Mouse (Mus musculus) midbrain, embryonic 16.5 days (tissue): Measurements from ENCODE around the gene Supt5. TPM values are rescaled to one million over a fixed set of nuclear protein-coding genes. Genes with fewer than 3 reads are reported as not detected.

Experiments used
- ATAC-seq: fragments of 200-750 bp; cut with Nextera tagmentation; 2 replicates; pipeline ENCODE4 v1.8.0; 2017; ENCODE audit warnings: moderate TSS enrichment
- H3K27ac ChIP-seq: fragments of 300-500 bp; sonication (generic); 2 replicates; pipeline ENCODE4 v1.5.1; 2014; ENCODE audit warnings: mild to moderate bottlenecking, low read length, mixed read lengths
- H3K27me3 ChIP-seq: fragments of 300-500 bp; sonication (generic); 2 replicates; pipeline ENCODE4 v1.6.1; 2014; ENCODE audit warnings: low read depth, low read length, mixed read lengths; ENCODE audit not compliant: control insufficient read depth, insufficient read depth
- H3K36me3 ChIP-seq: fragments of 300-500 bp; sonication (generic); 2 replicates; pipeline ENCODE4 v1.6.1; 2014; ENCODE audit warnings: mild to moderate bottlenecking, low read length, moderate library complexity, mixed read lengths; ENCODE audit not compliant: control insufficient read depth, insufficient read depth
- H3K4me1 ChIP-seq: fragments of 300-500 bp; sonication (generic); 2 replicates; pipeline ENCODE4 v1.6.1; 2014; ENCODE audit warnings: mild to moderate bottlenecking, low read length, mixed read lengths; ENCODE audit not compliant: control insufficient read depth, insufficient read depth
- H3K4me2 ChIP-seq: fragments of 300-500 bp; sonication (generic); 2 replicates; pipeline ENCODE4 v1.6.1; 2014; ENCODE audit warnings: mild to moderate bottlenecking, low read length, mixed read lengths
- H3K4me3 ChIP-seq: fragments of 300-500 bp; sonication (generic); 2 replicates; pipeline ENCODE4 v1.5.1; 2014; ENCODE audit warnings: low read depth, mild to moderate bottlenecking, low read length, moderate library complexity, mixed read lengths
- H3K9ac ChIP-seq: fragments of 300-500 bp; sonication (generic); 2 replicates; pipeline ENCODE4 v1.6.1; 2014; ENCODE audit warnings: low read depth, low read length, mixed read lengths
- H3K9me3 ChIP-seq: fragments of 300-500 bp; sonication (generic); replicated peaks from 2 replicates; pipeline ENCODE4 v1.6.1; 2014; ENCODE audit warnings: mild to moderate bottlenecking, low read length, mixed read lengths; ENCODE audit not compliant: control insufficient read depth, poor library complexity, severe bottlenecking
- WGBS: fragments of 180-500 bp; shearing (Covaris S2); extraction: QIAGEN DNeasy Blood & Tissue Kit; methylation state at CpG from one replicate; pipeline ENCODE4 v1.1.7; 2014; 5-methylcytosine and 5-hydroxymethylcytosine counted together
- polyA plus RNA-seq: library from polyadenylated mRNA; unstranded; fragments of >200 nt; fragmentation: Nextera tagmentation; extraction: Ambion mirVana; gene quantifications from 2 replicates; pipeline ENCODE4 v1.2.1, GENCODE M21; 2015

The Supt5 gene
- polyA plus RNA-seq, 1 experiment from 2014 or later: 111 TPM

DNA sequence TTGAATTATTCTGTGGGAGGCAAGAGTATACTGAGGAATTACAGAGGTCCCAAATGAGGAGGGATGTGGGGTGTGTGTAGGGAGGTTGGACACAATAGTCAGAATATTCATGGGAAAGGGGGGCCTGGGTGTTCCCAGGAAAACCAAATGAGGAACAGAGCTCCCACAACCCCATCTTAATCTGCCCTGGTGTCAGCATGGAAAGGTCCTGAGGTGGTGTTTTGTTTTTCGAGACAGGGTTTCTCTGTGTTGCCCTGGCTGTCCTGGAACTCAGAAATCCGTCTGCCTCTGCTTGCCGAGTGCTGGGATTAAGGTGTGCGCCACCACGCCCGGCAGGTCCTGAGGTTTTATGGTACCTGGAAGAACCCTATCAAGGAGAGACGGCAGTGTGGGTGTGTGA lies 19.9 kb upstream of the Supt5 start:
- 42% methylated on average over 7 of the region's 7 CpGs for WGBS
- H3K27ac ChIP-seq: peak overlapping the region; percentile 25; the same call in 1 of the 2 replicates
- no peak overlapping the region for H3K4me2 ChIP-seq
- H3K4me1 ChIP-seq: peaks cover 6% of the 10 kb centered on the region; the same call in 1 of the 2 replicates
- H3K36me3 ChIP-seq: peaks cover 6% of the 10 kb centered on the region; the same call in 1 of the 2 replicates
- H3K4me3 ChIP-seq: no peak overlapping the region
- no peak overlapping the region for H3K9ac ChIP-seq
- no peaks in the 10 kb centered on the region for H3K27me3 ChIP-seq
- no peak for ATAC-seq
- no peaks in the 10 kb centered on the region for H3K9me3 ChIP-seq

DNA sequence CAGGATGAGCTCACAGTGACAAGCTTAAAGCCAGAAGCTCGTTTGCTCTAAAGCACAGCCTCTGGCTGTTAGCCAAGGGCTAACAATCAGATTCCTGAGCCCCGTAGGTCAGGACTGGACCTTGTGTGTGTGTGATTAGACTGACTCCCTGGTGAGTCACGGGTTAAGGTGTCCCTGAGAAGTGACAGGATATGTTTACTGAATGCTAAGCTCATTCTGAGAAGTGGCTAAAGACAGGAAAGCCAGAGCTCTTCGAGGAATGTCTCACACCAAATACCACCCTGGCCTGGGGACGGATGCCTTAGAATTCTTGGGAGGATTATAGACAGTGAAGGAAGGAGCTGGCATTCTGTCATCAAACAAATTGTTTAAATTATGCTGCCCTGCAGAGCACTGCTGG lies 19.4 kb upstream of the Supt5 start:
- Histone ChIP-seq H3K27me3 (no peaks in the 10 kb centered on the region), H3K4me3 (no peak overlapping the region), H3K9me3 (no peaks in the 10 kb centered on the region), H3K9ac (no peak overlapping the region), H3K36me3 (peaks cover 6% of the 10 kb centered on the region; the same call in 1 of the 2 replicates), H3K4me2 (no peak overlapping the region), H3K27ac (peak overlapping the region; percentile 25; the same call in 1 of the 2 replicates), H3K4me1 (peaks cover 6% of the 10 kb centered on the region; the same call in 1 of the 2 replicates)
- ATAC-seq: no peak
- 0% methylated on average over 5 of the region's 5 CpGs for WGBS

- ATAC-seq: no peak
- WGBS: 0% methylated on average over 5 of the region's 5 CpGs
Measured at GRCm38 (mm10) chr7:28356981-28357380, 18.4 kb upstream of the Supt5 start.

DNA sequence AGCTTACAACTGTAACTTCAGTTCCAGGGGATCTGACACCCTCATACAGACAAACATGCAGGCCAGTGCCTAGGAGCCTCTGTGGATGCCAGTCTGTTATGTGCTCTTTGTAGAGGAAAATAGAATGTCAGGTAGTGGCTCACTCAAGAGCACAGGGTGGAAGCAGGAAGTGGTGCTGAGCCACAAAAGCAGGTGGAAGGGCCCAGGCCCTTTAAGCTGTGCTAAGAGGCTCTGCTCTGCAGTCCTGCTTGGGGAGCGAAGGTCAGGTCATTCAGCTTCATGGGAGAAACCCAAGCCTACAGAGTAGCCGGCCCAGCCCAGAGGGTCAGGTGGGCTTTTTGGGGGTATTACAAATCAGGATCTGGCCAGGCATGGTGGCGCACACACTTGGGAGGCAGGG lies 16.7 kb upstream of the Supt5 start:
- H3K4me1 ChIP-seq: peaks cover 17% of the 10 kb centered on the region
- no peak overlapping the region for H3K4me2 ChIP-seq
- peaks cover 6% of the 10 kb centered on the region; the same call in 1 of the 2 replicates for H3K36me3 ChIP-seq
- H3K27me3 ChIP-seq: no peaks in the 10 kb centered on the region
- H3K27ac ChIP-seq: no peak overlapping the region
- H3K9ac ChIP-seq: no peak overlapping the region
- H3K4me3 ChIP-seq: no peak overlapping the region
- WGBS: 94% methylated on average over 3 of the region's 3 CpGs
- ATAC-seq: no peak
- no peaks in the 10 kb centered on the region for H3K9me3 ChIP-seq

More at GRCm38 (mm10) chr7:28356981-28357380, 18.4 kb upstream of the Supt5 start:
- H3K36me3 ChIP-seq: peaks cover 6% of the 10 kb centered on the region; the same call in 1 of the 2 replicates
- H3K9me3 ChIP-seq: no peaks in the 10 kb centered on the region
- no peak overlapping the region for H3K9ac ChIP-seq
- H3K27me3 ChIP-seq: no peaks in the 10 kb centered on the region
- no peak overlapping the region for H3K4me3 ChIP-seq
- peaks cover 9% of the 10 kb centered on the region for H3K4me1 ChIP-seq
- peak overlapping the region; percentile 24; the same call in 1 of the 2 replicates for H3K27ac ChIP-seq
- no peak overlapping the region for H3K4me2 ChIP-seq

GRCm38 (mm10) chr7:28354596-28354995 lies 16.1 kb upstream of the Supt5 start:
- 89% methylated on average over 3 of the region's 3 CpGs for WGBS
- no peak for ATAC-seq
- H3K36me3 ChIP-seq: peaks cover 6% of the 10 kb centered on the region; the same call in 1 of the 2 replicates
- H3K27ac ChIP-seq: no peak overlapping the region
- H3K9ac ChIP-seq: no peak overlapping the region
- H3K9me3 ChIP-seq: no peaks in the 10 kb centered on the region
- H3K4me1 ChIP-seq: peaks cover 23% of the 10 kb centered on the region
- H3K27me3 ChIP-seq: no peaks in the 10 kb centered on the region
- H3K4me2 ChIP-seq: no peak overlapping the region
- no peak overlapping the region for H3K4me3 ChIP-seq

GRCm38 (mm10) chr7:28354113-28354581 lies 15.6 kb upstream of the Supt5 start:
- ATAC-seq: no peak
- Histone ChIP-seq H3K4me2 (no peak overlapping the region), H3K36me3 (peaks cover 6% of the 10 kb centered on the region; the same call in 1 of the 2 replicates), H3K9me3 (no peaks in the 10 kb centered on the region), H3K4me3 (no peak overlapping the region), H3K9ac (no peak overlapping the region), H3K4me1 (peaks cover 24% of the 10 kb centered on the region), H3K27ac (no peak overlapping the region), H3K27me3 (no peaks in the 10 kb centered on the region)
- WGBS: 90% methylated on average over 3 of the region's 3 CpGs

- Histone ChIP-seq H3K9ac (no peak overlapping the region), H3K4me2 (no peak overlapping the region), H3K36me3 (peaks cover 6% of the 10 kb centered on the region; the same call in 1 of the 2 replicates), H3K4me3 (no peak overlapping the region), H3K9me3 (no peaks in the 10 kb centered on the region), H3K4me1 (peaks cover 24% of the 10 kb centered on the region), H3K27ac (no peak overlapping the region), H3K27me3 (no peaks in the 10 kb centered on the region)
- no peak for ATAC-seq
- WGBS: 93% methylated on average over 2 of the region's 2 CpGs
Measured at GRCm38 (mm10) chr7:28353267-28353666, 14.7 kb upstream of the Supt5 start.

- no peak overlapping the region for H3K27ac ChIP-seq
- H3K9ac ChIP-seq: peak overlapping the region; percentile 95
- peak overlapping the region; percentile 96 for H3K4me2 ChIP-seq
- no peak for ATAC-seq
- 53% methylated on average over 4 of the region's 4 CpGs for WGBS
- H3K27me3 ChIP-seq: no peaks in the 10 kb centered on the region
- H3K4me1 ChIP-seq: peaks cover 18% of the 10 kb centered on the region
- no peaks in the 10 kb centered on the region for H3K9me3 ChIP-seq
- H3K4me3 ChIP-seq: peak overlapping the region; percentile 85
- peaks cover 6% of the 10 kb centered on the region; the same call in 1 of the 2 replicates for H3K36me3 ChIP-seq
Measured at GRCm38 (mm10) chr7:28351676-28352191, 13.2 kb upstream of the Supt5 start.

DNA sequence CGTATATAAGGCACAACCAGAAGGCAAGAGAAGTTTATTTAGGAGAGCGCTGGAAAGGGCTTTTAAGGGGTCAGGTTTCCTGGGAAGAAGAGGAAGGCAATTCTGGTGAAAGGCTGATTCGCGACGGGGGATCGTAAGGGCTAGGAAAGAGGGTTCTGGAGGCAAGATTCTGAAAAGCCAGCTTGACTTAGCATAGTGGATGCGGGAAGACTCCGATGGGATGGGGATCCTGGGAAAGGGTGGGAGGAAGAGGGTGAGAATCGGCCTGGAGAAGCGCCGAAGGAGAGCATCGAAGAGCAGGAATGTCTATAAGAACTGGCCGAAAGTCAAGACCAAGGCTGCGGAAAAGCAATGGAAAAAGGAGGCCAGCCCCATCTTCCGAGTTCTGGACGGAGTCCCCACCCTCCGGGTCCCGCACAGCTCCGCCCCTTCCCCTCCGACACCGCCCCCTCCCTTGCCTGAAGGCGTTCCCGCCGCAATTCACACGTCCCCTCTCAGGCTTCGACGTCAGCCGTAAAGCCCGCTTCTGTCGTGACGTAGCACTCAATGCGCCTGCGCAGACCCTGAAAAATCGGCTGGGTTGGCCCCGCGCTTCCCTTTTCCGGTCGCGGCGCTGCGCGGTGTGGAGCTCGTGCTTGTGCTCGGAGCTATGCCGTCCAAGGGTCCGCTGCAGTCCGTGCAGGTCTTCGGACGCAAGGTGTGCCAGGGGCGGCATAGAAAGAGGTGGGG lies 11.8 kb upstream of the Supt5 start, which contains the start of gene Rps16:
Gene Rps16, plus strand, starts transcription at position 498 of the 729 bp plus-strand sequence.
- WGBS: under 1% methylated on average over 46 of the region's 50 CpGs
- H3K4me3 ChIP-seq: peak within 1 kb of the TSS; percentile 85
- H3K4me2 ChIP-seq: peak within 1 kb of the TSS; percentile 96
- H3K36me3 ChIP-seq: peaks cover 6% of the 10 kb centered on the region; the same call in 1 of the 2 replicates
- H3K27me3 ChIP-seq: no peaks in the 10 kb centered on the region
- H3K4me1 ChIP-seq: peaks cover 18% of the 10 kb centered on the region
- H3K9me3 ChIP-seq: no peaks in the 10 kb centered on the region
- peak within 1 kb of the TSS; percentile 95 for H3K9ac ChIP-seq
- ATAC-seq: peak; percentile 92
- peak within 1 kb of the TSS; percentile 91 for H3K27ac ChIP-seq
